Mouse (Mus musculus): ENCODE data around the gene Abcg2.

GRCm38 (mm10) chr6:58609919-58610759 lies 25.8 kb downstream of the Abcg2 start:
- no peak for TF ChIP-seq POLR2A (IDR thresholded peaks at IDR 0.05; ENCODE audit: borderline replicate concordance, low read depth, low read length)
- TF ChIP-seq CTCF (IDR thresholded peaks at IDR 0.05; ENCODE audit: low read depth, low read length) = no peak

Data from bone marrow macrophage, adult 2 months (primary cell).